Mouse (Mus musculus) intestine, embryonic 16.5 days (tissue): ENCODE data around the gene Trpv2. TPM values are rescaled to one million over a fixed set of nuclear protein-coding genes. Genes with fewer than 3 reads are reported as not detected.

Experiments
- ATAC-seq: fragments of 200-750 bp; cut with Nextera tagmentation; 2 replicates; pipeline ENCODE4 v1.8.0; 2017; ENCODE audit warnings: moderate TSS enrichment, moderate library complexity
- H3K27ac ChIP-seq: fragments of 300-500 bp; sonication (generic); 2 replicates; pipeline ENCODE4 v1.5.1; 2014; ENCODE audit warnings: mild to moderate bottlenecking, low read length
- H3K27me3 ChIP-seq: fragments of 300-500 bp; sonication (generic); replicated peaks from 2 replicates; pipeline ENCODE4 v1.6.1; 2014; ENCODE audit warnings: low read length, control low read depth, mixed read lengths; ENCODE audit not compliant: control insufficient read depth, insufficient read depth
- H3K36me3 ChIP-seq: fragments of 300-500 bp; sonication (generic); 2 replicates; pipeline ENCODE4 v1.6.1; 2014; ENCODE audit warnings: low read length, control low read depth; ENCODE audit not compliant: control insufficient read depth, insufficient read depth
- H3K4me1 ChIP-seq: fragments of 300-500 bp; sonication (generic); 2 replicates; pipeline ENCODE4 v1.6.1; 2014; ENCODE audit warnings: low read length, control low read depth, mixed read lengths; ENCODE audit not compliant: control insufficient read depth, insufficient read depth
- H3K4me2 ChIP-seq: fragments of 300-500 bp; sonication (generic); 2 replicates; pipeline ENCODE4 v1.6.1; 2014; ENCODE audit warnings: low read depth, low read length, control low read depth
- H3K4me3 ChIP-seq: fragments of 300-500 bp; sonication (generic); 2 replicates; pipeline ENCODE4 v1.5.1; 2014; ENCODE audit warnings: mild to moderate bottlenecking, low read length
- H3K9ac ChIP-seq: fragments of 300-500 bp; sonication (generic); 2 replicates; pipeline ENCODE4 v1.6.1; 2014; ENCODE audit warnings: low read depth, low read length
- H3K9me3 ChIP-seq: fragments of 300-500 bp; sonication (generic); 2 replicates; pipeline ENCODE4 v1.6.1; 2016; ENCODE audit warnings: low read length, control low read depth; ENCODE audit not compliant: control insufficient read depth
- WGBS: fragments of 180-500 bp; shearing (Covaris S2); extraction: QIAGEN DNeasy Blood & Tissue Kit; methylation state at CpG from one replicate; pipeline ENCODE4 v1.1.7; 2014; 5-methylcytosine and 5-hydroxymethylcytosine counted together
- polyA plus RNA-seq: library from polyadenylated mRNA; unstranded; fragments of >200 nt; fragmentation: Nextera tagmentation; extraction: Ambion mirVana; gene quantifications from 2 replicates; pipeline ENCODE4 v1.2.1, GENCODE M21; 2015

Trpv2 gene
- polyA plus RNA-seq, 1 experiment from 2014 or later: 11.0 TPM

- H3K27me3 ChIP-seq: no peaks in the 10 kb centered on the region
- H3K36me3 ChIP-seq: no peaks in the 10 kb centered on the region
- H3K4me1 ChIP-seq: peaks cover 56% of the 10 kb centered on the region
- peak overlapping the region; percentile 26; the same call in 1 of the 2 replicates for H3K9ac ChIP-seq
- peak overlapping the region; percentile 66 for H3K27ac ChIP-seq
- H3K4me3 ChIP-seq: no peak overlapping the region
- no peaks in the 10 kb centered on the region for H3K9me3 ChIP-seq
- WGBS: 68% methylated on average over 8 of the region's 8 CpGs
- ATAC-seq: peak; percentile 66
- H3K4me2 ChIP-seq: no peak overlapping the region
Observed at GRCm38 (mm10) chr11:62643011-62643631, 68.8 kb downstream of the Trpv2 start.

GRCm38 (mm10) chr11:62643681-62644363, 69.5 kb downstream of the Trpv2 start:
- H3K36me3 ChIP-seq: no peaks in the 10 kb centered on the region
- H3K27ac ChIP-seq: peak overlapping the region; percentile 66
- no peaks in the 10 kb centered on the region for H3K9me3 ChIP-seq
- no peaks in the 10 kb centered on the region for H3K27me3 ChIP-seq
- WGBS: 77% methylated on average over 10 of the region's 10 CpGs
- peaks cover 56% of the 10 kb centered on the region for H3K4me1 ChIP-seq
- peak overlapping the region; percentile 26; the same call in 1 of the 2 replicates for H3K9ac ChIP-seq
- ATAC-seq: no peak
- H3K4me3 ChIP-seq: no peak overlapping the region
- no peak overlapping the region for H3K4me2 ChIP-seq

- no peak overlapping the region for H3K4me3 ChIP-seq
- peak overlapping the region; percentile 38; the same call in 1 of the 2 replicates for H3K9ac ChIP-seq
- no peaks in the 10 kb centered on the region for H3K27me3 ChIP-seq
- H3K36me3 ChIP-seq: no peaks in the 10 kb centered on the region
- no peak overlapping the region for H3K4me2 ChIP-seq
- H3K27ac ChIP-seq: peak overlapping the region; percentile 93; the same call in 1 of the 2 replicates
- ATAC-seq: no peak
- WGBS: 91% methylated on average over 5 of the region's 5 CpGs
- H3K9me3 ChIP-seq: no peaks in the 10 kb centered on the region
- H3K4me1 ChIP-seq: peaks cover 56% of the 10 kb centered on the region
Observed at GRCm38 (mm10) chr11:62644602-62645336, 70.5 kb downstream of the Trpv2 start.

- H3K9ac ChIP-seq: peak overlapping the region; percentile 38; the same call in 1 of the 2 replicates
- no peaks in the 10 kb centered on the region for H3K27me3 ChIP-seq
- peak overlapping the region; percentile 93; the same call in 1 of the 2 replicates for H3K27ac ChIP-seq
- WGBS: 82% methylated on average over 4 of the region's 4 CpGs
- H3K4me1 ChIP-seq: peaks cover 56% of the 10 kb centered on the region
- no peak for ATAC-seq
- no peaks in the 10 kb centered on the region for H3K36me3 ChIP-seq
- no peak overlapping the region for H3K4me3 ChIP-seq
- no peaks in the 10 kb centered on the region for H3K9me3 ChIP-seq
- peak overlapping the region; percentile 91 for H3K4me2 ChIP-seq
Observed at GRCm38 (mm10) chr11:62645337-62645675, 71.0 kb downstream of the Trpv2 start.

- no peaks in the 10 kb centered on the region for H3K27me3 ChIP-seq
- no peaks in the 10 kb centered on the region for H3K9me3 ChIP-seq
- peak overlapping the region; percentile 91 for H3K4me2 ChIP-seq
- peak overlapping the region; percentile 93 for H3K27ac ChIP-seq
- peaks cover 56% of the 10 kb centered on the region for H3K4me1 ChIP-seq
- no peaks in the 10 kb centered on the region for H3K36me3 ChIP-seq
- H3K4me3 ChIP-seq: peak overlapping the region; percentile 74
- no peak for ATAC-seq
- WGBS: 17% methylated on average over 8 of the region's 8 CpGs
- peak overlapping the region; percentile 38; the same call in 1 of the 2 replicates for H3K9ac ChIP-seq
Observed at GRCm38 (mm10) chr11:62645732-62646494, 71.6 kb downstream of the Trpv2 start.

GRCm38 (mm10) chr11:62646495-62646843, 72.2 kb downstream of the Trpv2 start:
- no peaks in the 10 kb centered on the region for H3K27me3 ChIP-seq
- no peaks in the 10 kb centered on the region for H3K9me3 ChIP-seq
- 28% methylated on average over 4 of the region's 4 CpGs for WGBS
- H3K27ac ChIP-seq: peak overlapping the region; percentile 93
- H3K4me3 ChIP-seq: peak overlapping the region; percentile 74
- no peaks in the 10 kb centered on the region for H3K36me3 ChIP-seq
- H3K9ac ChIP-seq: peak overlapping the region; percentile 38; the same call in 1 of the 2 replicates
- H3K4me1 ChIP-seq: peaks cover 56% of the 10 kb centered on the region
- peak overlapping the region; percentile 91 for H3K4me2 ChIP-seq
- no peak for ATAC-seq

GRCm38 (mm10) chr11:62646958-62647515, 72.8 kb downstream of the Trpv2 start:
- H3K4me3 ChIP-seq: peak overlapping the region; percentile 74
- no peak for ATAC-seq
- WGBS: 48% methylated on average over 7 of the region's 7 CpGs
- H3K9ac ChIP-seq: peak overlapping the region; percentile 85
- peak overlapping the region; percentile 93 for H3K27ac ChIP-seq
- H3K4me1 ChIP-seq: peaks cover 53% of the 10 kb centered on the region
- no peaks in the 10 kb centered on the region for H3K27me3 ChIP-seq
- H3K36me3 ChIP-seq: no peaks in the 10 kb centered on the region
- no peaks in the 10 kb centered on the region for H3K9me3 ChIP-seq
- peak overlapping the region; percentile 91 for H3K4me2 ChIP-seq

- ATAC-seq: peak; percentile 52
- H3K36me3 ChIP-seq: no peaks in the 10 kb centered on the region
- under 1% methylated on average over 63 of the region's 86 CpGs for WGBS
- no peaks in the 10 kb centered on the region for H3K9me3 ChIP-seq
- H3K4me3 ChIP-seq: peak within 1 kb of the TSS; percentile 74
- no peaks in the 10 kb centered on the region for H3K27me3 ChIP-seq
- H3K9ac ChIP-seq: peak within 1 kb of the TSS; percentile 85
- H3K4me1 ChIP-seq: peaks cover 46% of the 10 kb centered on the region
- H3K27ac ChIP-seq: peak within 1 kb of the TSS; percentile 93
- H3K4me2 ChIP-seq: peak within 1 kb of the TSS; percentile 91
Observed at GRCm38 (mm10) chr11:62647661-62648590, 73.6 kb downstream of the Trpv2 start, which contains the start of gene Lrrc75a. Gene Lrrc75a, minus strand, starts transcription at chr11:62648523.
